Mouse (Mus musculus) midbrain, embryonic 16.5 days (tissue): ENCODE results near the gene Ifi203. TPM values are rescaled to one million over a fixed set of nuclear protein-coding genes. Genes with fewer than 3 reads are reported as not detected.
"Not testable (repeated sequence)": the region's sequence is repeated elsewhere in the genome, so short reads cannot be mapped to it uniquely, and the experiment has no call there.

Experiments
- ATAC-seq: fragments of 200-750 bp; cut with Nextera tagmentation; 2 replicates; pipeline ENCODE4 v1.8.0; 2017; ENCODE audit warnings: moderate TSS enrichment
- H3K27ac ChIP-seq: fragments of 300-500 bp; sonication (generic); 2 replicates; pipeline ENCODE4 v1.5.1; 2014; ENCODE audit warnings: mild to moderate bottlenecking, low read length, mixed read lengths
- H3K27me3 ChIP-seq: fragments of 300-500 bp; sonication (generic); 2 replicates; pipeline ENCODE4 v1.6.1; 2014; ENCODE audit warnings: low read depth, low read length, mixed read lengths; ENCODE audit not compliant: control insufficient read depth, insufficient read depth
- H3K36me3 ChIP-seq: fragments of 300-500 bp; sonication (generic); 2 replicates; pipeline ENCODE4 v1.6.1; 2014; ENCODE audit warnings: mild to moderate bottlenecking, low read length, moderate library complexity, mixed read lengths; ENCODE audit not compliant: control insufficient read depth, insufficient read depth
- H3K4me1 ChIP-seq: fragments of 300-500 bp; sonication (generic); 2 replicates; pipeline ENCODE4 v1.6.1; 2014; ENCODE audit warnings: mild to moderate bottlenecking, low read length, mixed read lengths; ENCODE audit not compliant: control insufficient read depth, insufficient read depth
- H3K4me2 ChIP-seq: fragments of 300-500 bp; sonication (generic); 2 replicates; pipeline ENCODE4 v1.6.1; 2014; ENCODE audit warnings: mild to moderate bottlenecking, low read length, mixed read lengths
- H3K4me3 ChIP-seq: fragments of 300-500 bp; sonication (generic); 2 replicates; pipeline ENCODE4 v1.5.1; 2014; ENCODE audit warnings: low read depth, mild to moderate bottlenecking, low read length, moderate library complexity, mixed read lengths
- H3K9ac ChIP-seq: fragments of 300-500 bp; sonication (generic); 2 replicates; pipeline ENCODE4 v1.6.1; 2014; ENCODE audit warnings: low read depth, low read length, mixed read lengths
- H3K9me3 ChIP-seq: fragments of 300-500 bp; sonication (generic); replicated peaks from 2 replicates; pipeline ENCODE4 v1.6.1; 2014; ENCODE audit warnings: mild to moderate bottlenecking, low read length, mixed read lengths; ENCODE audit not compliant: control insufficient read depth, poor library complexity, severe bottlenecking
- WGBS: fragments of 180-500 bp; shearing (Covaris S2); extraction: QIAGEN DNeasy Blood & Tissue Kit; methylation state at CpG from one replicate; pipeline ENCODE4 v1.1.7; 2014; 5-methylcytosine and 5-hydroxymethylcytosine counted together
- polyA plus RNA-seq: library from polyadenylated mRNA; unstranded; fragments of >200 nt; fragmentation: Nextera tagmentation; extraction: Ambion mirVana; gene quantifications from 2 replicates; pipeline ENCODE4 v1.2.1, GENCODE M21; 2015

Gene Ifi203
- polyA plus RNA-seq, 1 experiment from 2014 or later, result 0.35 TPM

GRCm38 (mm10) chr1:173911808-173912464, 30.5 kb downstream of the Ifi203 start:
- Histone ChIP-seq H3K9me3 (no peaks in the 10 kb centered on the region), H3K4me3 (no peak overlapping the region), H3K4me1 (no peaks in the 10 kb centered on the region), H3K36me3 (no peaks in the 10 kb centered on the region), H3K9ac (no peak overlapping the region), H3K27ac (no peak overlapping the region), H3K4me2 (no peak overlapping the region), H3K27me3 (no peaks in the 10 kb centered on the region)
- no peak for ATAC-seq
- WGBS, result 100% methylated on average over 2 of the region's 2 CpGs

- not testable (repeated sequence) for ATAC-seq, H3K36me3 ChIP-seq, H3K27ac ChIP-seq, H3K4me1 ChIP-seq, H3K9me3 ChIP-seq, H3K27me3 ChIP-seq, H3K4me2 ChIP-seq, H3K9ac ChIP-seq, H3K4me3 ChIP-seq
These were observed 34.1 kb downstream of the Ifi203 start for GRCm38 (mm10) chr1:173908390-173908789.

DNA sequence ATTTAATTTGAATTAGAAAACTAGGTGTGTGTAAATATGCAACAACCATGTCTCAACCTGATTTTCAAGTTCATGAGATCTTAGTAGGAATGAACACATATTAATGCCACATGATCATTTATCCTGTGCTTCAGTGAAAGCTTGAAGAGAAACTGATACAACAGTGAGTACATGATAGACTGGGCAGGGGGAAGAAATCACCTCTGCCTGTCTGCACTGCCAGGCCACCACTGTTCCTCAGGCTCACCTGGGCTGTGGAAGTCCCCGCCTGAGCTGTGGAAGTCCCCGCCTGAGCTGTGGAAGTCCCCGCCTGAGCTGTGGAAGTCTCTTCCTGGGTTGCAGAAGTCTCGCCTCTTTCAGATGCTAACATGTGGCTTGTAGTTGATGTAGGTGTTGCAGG, 36.6 kb downstream of the Ifi203 start:
- H3K4me3 ChIP-seq, ATAC-seq, H3K27ac ChIP-seq, H3K27me3 ChIP-seq, H3K4me2 ChIP-seq, H3K36me3 ChIP-seq, H3K9ac ChIP-seq, H3K9me3 ChIP-seq, H3K4me1 ChIP-seq: not testable (repeated sequence)
- WGBS, result 80% methylated on average over 3 of the region's 4 CpGs

DNA sequence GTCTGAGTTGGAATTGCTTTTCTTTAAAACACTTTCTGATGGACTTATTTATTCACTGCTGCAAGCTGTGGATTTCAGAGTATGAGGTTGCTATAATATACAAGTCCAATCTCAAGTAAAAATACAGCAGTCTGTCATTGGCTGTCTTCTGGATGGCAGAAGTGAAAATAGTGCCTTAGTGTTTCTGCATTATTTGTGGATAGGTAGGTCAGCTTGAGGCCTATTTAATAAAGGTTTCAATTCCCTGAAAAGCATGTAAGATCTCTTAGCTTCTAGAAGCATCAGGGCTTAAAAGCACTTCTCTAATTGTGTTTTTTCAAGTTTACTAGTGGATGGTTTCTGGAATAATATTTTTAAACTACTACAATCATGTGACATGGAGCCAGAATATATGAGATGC, 52.7 kb downstream of the Ifi203 start:
- not testable (repeated sequence) for H3K36me3 ChIP-seq, H3K4me2 ChIP-seq, H3K9ac ChIP-seq, H3K9me3 ChIP-seq, H3K27me3 ChIP-seq, ATAC-seq, H3K4me3 ChIP-seq, H3K4me1 ChIP-seq, H3K27ac ChIP-seq

GRCm38 (mm10) chr1:173887026-173887787, 55.3 kb downstream of the Ifi203 start:
- H3K4me3 ChIP-seq, H3K9me3 ChIP-seq, H3K36me3 ChIP-seq, H3K4me1 ChIP-seq, H3K27me3 ChIP-seq, H3K9ac ChIP-seq, ATAC-seq, H3K27ac ChIP-seq, H3K4me2 ChIP-seq: not testable (repeated sequence)
- WGBS, result 83% methylated on average over 1 of the region's 2 CpGs

DNA sequence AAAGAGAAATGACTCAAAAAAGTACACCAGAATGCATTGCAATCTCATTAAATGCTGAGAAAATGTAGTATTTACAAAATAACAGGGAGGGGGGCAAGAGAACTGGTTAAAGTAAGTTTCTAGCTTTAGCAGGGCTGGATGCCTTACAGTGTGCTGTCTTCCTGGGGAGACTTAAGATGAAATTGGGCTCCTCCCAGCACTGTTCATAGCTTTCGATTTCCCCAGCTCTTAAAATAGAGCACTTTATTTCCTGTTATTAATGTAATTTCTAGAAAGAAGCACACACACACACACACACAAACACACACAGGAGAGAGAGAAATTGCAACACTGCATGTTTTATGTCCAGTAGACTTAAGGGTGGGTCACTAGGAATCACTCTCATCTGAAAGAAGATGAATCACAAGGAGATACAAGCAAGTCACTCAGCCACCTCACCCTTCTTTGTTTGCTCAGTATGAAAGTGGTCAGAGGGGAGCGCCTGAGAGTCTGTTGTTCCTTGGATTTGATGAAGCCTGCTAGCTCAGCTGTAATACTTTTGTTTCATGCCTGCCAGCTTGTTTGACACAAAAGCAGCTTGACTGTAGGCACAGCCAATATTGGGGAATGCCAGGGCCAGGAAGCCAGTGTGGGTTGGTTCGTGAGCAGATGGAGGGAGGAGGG, 62.3 kb downstream of the Ifi203 start:
- not testable (repeated sequence) for H3K27ac ChIP-seq, H3K4me2 ChIP-seq, H3K4me3 ChIP-seq, H3K27me3 ChIP-seq, H3K9me3 ChIP-seq, H3K4me1 ChIP-seq, H3K36me3 ChIP-seq, H3K9ac ChIP-seq
- ATAC-seq, result peak; percentile 25; the same call in 1 of the 2 replicates
- WGBS, result 59% methylated on average over 3 of the region's 3 CpGs

- H3K9me3 ChIP-seq, H3K9ac ChIP-seq, ATAC-seq, H3K4me3 ChIP-seq, H3K4me2 ChIP-seq, H3K27me3 ChIP-seq, H3K27ac ChIP-seq, H3K4me1 ChIP-seq, H3K36me3 ChIP-seq: not testable (repeated sequence)
- WGBS, result 79% methylated on average over 5 of the region's 5 CpGs
These were observed 63.1 kb downstream of the Ifi203 start for GRCm38 (mm10) chr1:173879225-173879987.

- not testable (repeated sequence) for H3K9me3 ChIP-seq, H3K9ac ChIP-seq, H3K36me3 ChIP-seq, H3K27ac ChIP-seq, H3K4me1 ChIP-seq, H3K4me3 ChIP-seq, H3K27me3 ChIP-seq, H3K4me2 ChIP-seq, ATAC-seq
- WGBS, result 91% methylated on average over 6 of the region's 6 CpGs
These were observed 64.2 kb downstream of the Ifi203 start for GRCm38 (mm10) chr1:173878264-173878663.

- not testable (repeated sequence) for H3K4me1 ChIP-seq, H3K4me2 ChIP-seq, H3K27ac ChIP-seq, H3K9ac ChIP-seq, H3K27me3 ChIP-seq, H3K36me3 ChIP-seq, ATAC-seq, H3K9me3 ChIP-seq, H3K4me3 ChIP-seq
- 90% methylated on average over 1 of the region's 1 CpGs for WGBS
These were observed 65.3 kb downstream of the Ifi203 start for GRCm38 (mm10) chr1:173877125-173877524.
